Mouse (Mus musculus) cortical plate, adult 2 months (tissue): ENCODE data around the gene Zfp46.
A peak's percentile ranks its signal among the peaks of the same experiment; 100 is the strongest.

Experiments used
- CTCF ChIP-seq: fragments of 200-500 bp; IDR thresholded peaks from 2 replicates; pipeline ENCODE4 v1.5.1; 2011; ENCODE audit warnings: mild to moderate bottlenecking, control low read depth, low read length; ENCODE audit not compliant: insufficient read depth; ENCODE audit errors: extremely low read depth
- POLR2A ChIP-seq: fragments of 200-500 bp; IDR thresholded peaks from 2 replicates; pipeline ENCODE4 v1.6.1; 2011; ENCODE audit warnings: mild to moderate bottlenecking, low read length, control low read depth; ENCODE audit not compliant: insufficient read depth; ENCODE audit errors: extremely low read depth

DNA sequence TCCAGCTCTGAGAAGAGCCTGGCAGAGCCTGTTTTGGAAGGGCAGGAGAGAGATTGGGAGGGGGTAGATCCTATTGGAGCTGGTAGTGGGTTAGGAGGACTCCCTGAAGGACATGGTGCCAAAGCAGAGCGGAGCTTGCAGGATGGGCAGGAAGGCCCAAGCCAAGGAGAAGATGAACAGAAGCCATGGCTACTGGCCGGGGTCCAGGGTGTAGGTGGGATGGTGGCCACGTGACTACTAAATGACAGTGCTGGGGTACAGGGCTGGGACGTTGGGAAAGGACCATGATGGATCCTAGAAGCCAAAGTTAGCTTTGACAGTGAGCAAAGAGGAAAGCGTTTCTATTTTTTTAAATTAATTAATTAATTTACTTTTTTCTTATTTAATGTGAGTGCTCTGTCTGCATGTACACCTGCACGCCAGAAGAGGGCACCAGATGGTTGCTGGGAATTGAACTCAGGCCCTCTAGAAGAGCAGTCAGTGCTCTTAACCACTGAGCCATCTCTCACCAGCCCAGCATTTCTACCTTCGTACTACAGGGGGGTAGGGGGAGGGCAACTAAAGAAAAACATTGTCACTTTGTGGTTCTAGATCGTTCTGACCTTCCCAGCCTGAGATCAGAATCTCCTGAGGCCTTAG is 42.3 kb upstream of the Zfp46 start:
- peak; percentile 47 for TF ChIP-seq CTCF
- no peak for TF ChIP-seq POLR2A
